Mouse (Mus musculus): ENCODE data around the gene Gdf5.
"Not testable (repeated sequence)": the region's sequence is repeated elsewhere in the genome, so short reads cannot be mapped to it uniquely, and the experiment has no call there.

Gdf5 gene

GRCm38 (mm10) chr2:155940681-155941080, 4.5 kb downstream of the Gdf5 start, which contains the start of gene Gm15557:
Gene Gm15557 (plus strand): TSS chr2:155940728.
- DNase-seq, result no peak

- peak in 1 of 2 experiments; percentile 18 for DNase-seq
Observed at GRCm38 (mm10) chr2:155939897-155940529, 5.2 kb downstream of the Gdf5 start.

- DNase-seq, result peak; percentile 94 to 96
Observed at GRCm38 (mm10) chr2:155929531-155930442, 15.4 kb downstream of the Gdf5 start, which contains the start of gene Uqcc1. Gene Uqcc1 (minus strand): TSS chr2:155930310.

GRCm38 (mm10) chr2:155928711-155929345, 16.3 kb downstream of the Gdf5 start:
- no peak for DNase-seq

GRCm38 (mm10) chr2:155925213-155925612, 20.0 kb downstream of the Gdf5 start:
- not testable (repeated sequence) for DNase-seq

- DNase-seq, result no peak
Observed at GRCm38 (mm10) chr2:155923143-155923542, 22.0 kb downstream of the Gdf5 start.

GRCm38 (mm10) chr2:155914684-155915083, 30.5 kb downstream of the Gdf5 start:
- no peak for DNase-seq

GRCm38 (mm10) chr2:155903632-155904008, 41.5 kb downstream of the Gdf5 start:
- DNase-seq, result no peak

- peak; percentile 23 to 24 for DNase-seq
Observed at GRCm38 (mm10) chr2:155902989-155903631, 42.1 kb downstream of the Gdf5 start.

GRCm38 (mm10) chr2:155895046-155895735, 50.0 kb downstream of the Gdf5 start:
- DNase-seq, result peak; percentile 23 to 41

- no peak for DNase-seq
Observed at GRCm38 (mm10) chr2:155894307-155895045, 50.7 kb downstream of the Gdf5 start.
